Comparison of ENCODE assay signal across 10 mouse cellular contexts in genomic region chr1:151154131-151154530, GRCm38 (mm10). TPM values are rescaled to one million over a fixed set of nuclear protein-coding genes. Genes with fewer than 3 reads are reported as not detected.
DNase-seq lines count a peak whose midpoint lies in the region; ATAC-seq and TF ChIP-seq lines count a peak whose summit lies in the region.
"Not testable (repeated sequence)": the region's sequence is repeated elsewhere in the genome, so short reads cannot be mapped to it uniquely, and the experiment has no call there.
"Had no signal": no experiment of that assay in that cellular context is flagged by ENCODE, and none has a peak within 500 bp of the region (broad histone marks: within the 10 kb centered on the region; RNA-seq: fewer than 3 reads in every experiment).

No protein-coding gene starts in this region.

- not testable (repeated sequence) for H3K4me2 ChIP-seq in heart, embryonic 13.5 days; heart, embryonic 15.5 days

- not testable (repeated sequence) for TF ChIP-seq CTCF in kidney, adult 2 months (conservative IDR thresholded peaks at IDR 0.05; ENCODE audit: insufficient read depth, insufficient read length, low read depth, low read length)

- not testable (repeated sequence) for H3K27me3 ChIP-seq in heart, embryonic 13.5 days (replicated peaks); heart, embryonic 15.5 days; kidney, adult 2 months (replicated peaks; ENCODE audit: control insufficient read depth, insufficient read depth, low read length)

- H3K36me3 ChIP-seq in heart, embryonic 13.5 days; heart, embryonic 15.5 days; kidney, adult 2 months (ENCODE audit: control insufficient read depth, insufficient read depth, low read length): not testable (repeated sequence)

- WGBS in heart, embryonic 13.5 days = 81% methylated on average over 9 of the region's 9 CpGs
- 84% methylated on average over 9 of the region's 9 CpGs for WGBS in heart, embryonic 15.5 days
- 51% methylated on average over 9 of the region's 9 CpGs for WGBS in kidney, adult 2 months

- not testable (repeated sequence) for H3K9me3 ChIP-seq in heart, embryonic 13.5 days; heart, embryonic 15.5 days (replicated peaks)

- not testable (repeated sequence) for TF ChIP-seq POLR2A in kidney, adult 2 months (IDR thresholded peaks at IDR 0.05; ENCODE audit: low read depth, low read length)

- not testable (repeated sequence) for H3K4me3 ChIP-seq in heart, embryonic 13.5 days; heart, embryonic 15.5 days
- H3K4me3 ChIP-seq in kidney, adult 2 months (ENCODE audit: insufficient read depth, low read depth, low read length) = peak overlapping the region; percentile 58

- not testable (repeated sequence) for H3K9ac ChIP-seq in heart, embryonic 13.5 days; heart, embryonic 15.5 days

- not testable (repeated sequence) for ATAC-seq in heart, embryonic 13.5 days (ENCODE audit: extremely low read depth, insufficient number of reproducible peaks, low FRiP score, low TSS enrichment); heart, embryonic 15.5 days (replicated peaks; ENCODE audit: insufficient number of reproducible peaks, insufficient read depth, low FRiP score, low read depth)

- 0 out of 2 replicates have a peak overlapping the region, but pooled peaks have one; percentile 55 for H3K27ac ChIP-seq in heart, embryonic 13.5 days (replicated peaks)
- 0 out of 2 replicates have a peak overlapping the region, but pooled peaks have one; percentile 76 for H3K27ac ChIP-seq in heart, embryonic 15.5 days
- H3K27ac ChIP-seq in kidney, adult 2 months (ENCODE audit: insufficient read depth, low read depth, low read length) = peak overlapping the region; percentile 99

- peaks cover 49% of the 10 kb centered on the region for H3K4me1 ChIP-seq in heart, embryonic 13.5 days
- peaks cover 16% of the 10 kb centered on the region for H3K4me1 ChIP-seq in heart, embryonic 15.5 days (replicated peaks)
- H3K4me1 ChIP-seq in kidney, adult 2 months (ENCODE audit: control insufficient read depth, insufficient read depth, low read length) = peaks cover 30% of the 10 kb centered on the region; the same call in 1 of the 2 replicates

- peak; percentile 55 for DNase-seq in kidney, adult 2 months
- peak; percentile 59 for DNase-seq in kidney, adult 9 months

RNA-seq across cellular contexts. Expression of gene Gm47985, which starts 28.2 kb away (rescaled TPM):
- polyA plus RNA-seq in heart, embryonic 13.5 days (2015; fragmentation: Nextera tagmentation; extraction: Ambion mirVana) = 0.69 and 2.6 TPM in 2 replicates
- polyA plus RNA-seq in heart, embryonic 15.5 days (2015; fragmentation: Nextera tagmentation; extraction: Ambion mirVana) = 0.09 TPM in 1 of 2 replicates, not detected in the other
- polyA plus RNA-seq in kidney, adult 2 months (2012; rRNA removed) = not detected in 2 replicates
- polyA plus RNA-seq: activated CD4-positive, CD25-positive, alpha-beta regulatory T cell, adult 4 months; adrenal gland, adult 2 months; brain, embryonic 14.5 days; CD4-positive, CD25-positive, alpha-beta regulatory T cell, adult 4 months; Patski had no signal

RNA-seq across cellular contexts. Expression of gene Gm8947, which starts 38.0 kb away (rescaled TPM):
- polyA plus RNA-seq in heart, embryonic 13.5 days (2015; fragmentation: Nextera tagmentation; extraction: Ambion mirVana) = 0.17 and 0.37 TPM in 2 replicates
- polyA plus RNA-seq in heart, embryonic 15.5 days (2015; fragmentation: Nextera tagmentation; extraction: Ambion mirVana) = not detected in 2 replicates
- 0.31 and 0.54 TPM in 2 replicates for polyA plus RNA-seq in kidney, adult 2 months (2012; rRNA removed)
- polyA plus RNA-seq: activated CD4-positive, CD25-positive, alpha-beta regulatory T cell, adult 4 months; adrenal gland, adult 2 months; brain, embryonic 14.5 days; CD4-positive, CD25-positive, alpha-beta regulatory T cell, adult 4 months; Patski had no signal

RNA-seq across cellular contexts. Expression of gene Gm47995, which starts 44.1 kb away (rescaled TPM):
- polyA plus RNA-seq in heart, embryonic 13.5 days (2015; fragmentation: Nextera tagmentation; extraction: Ambion mirVana) = not detected in 2 replicates
- not detected in 2 replicates for polyA plus RNA-seq in heart, embryonic 15.5 days (2015; fragmentation: Nextera tagmentation; extraction: Ambion mirVana)
- not detected in 2 replicates for polyA plus RNA-seq in kidney, adult 2 months (2012; rRNA removed)
- polyA plus RNA-seq: activated CD4-positive, CD25-positive, alpha-beta regulatory T cell, adult 4 months; adrenal gland, adult 2 months; brain, embryonic 14.5 days; CD4-positive, CD25-positive, alpha-beta regulatory T cell, adult 4 months; Patski had no signal

RNA-seq across cellular contexts. Expression of gene 3110040M04Rik, which starts 49.8 kb away (rescaled TPM):
- polyA plus RNA-seq in heart, embryonic 13.5 days (2015; fragmentation: Nextera tagmentation; extraction: Ambion mirVana) = 0.18 TPM in 1 of 2 replicates, not detected in the other
- polyA plus RNA-seq in heart, embryonic 15.5 days (2015; fragmentation: Nextera tagmentation; extraction: Ambion mirVana) = not detected in 2 replicates
- 0.13 and 0.19 TPM in 2 replicates for polyA plus RNA-seq in kidney, adult 2 months (2012; rRNA removed)
- polyA plus RNA-seq: activated CD4-positive, CD25-positive, alpha-beta regulatory T cell, adult 4 months; adrenal gland, adult 2 months; brain, embryonic 14.5 days; C2C12; CD4-positive, CD25-positive, alpha-beta regulatory T cell, adult 4 months; Patski had no signal

RNA-seq across cellular contexts. Expression of gene Gm47996, which starts 55.8 kb away (rescaled TPM):
- not detected in 2 replicates for polyA plus RNA-seq in heart, embryonic 13.5 days (2015; fragmentation: Nextera tagmentation; extraction: Ambion mirVana)
- not detected in 2 replicates for polyA plus RNA-seq in heart, embryonic 15.5 days (2015; fragmentation: Nextera tagmentation; extraction: Ambion mirVana)
- polyA plus RNA-seq in kidney, adult 2 months (2012; rRNA removed) = not detected in 2 replicates
- polyA plus RNA-seq: activated CD4-positive, CD25-positive, alpha-beta regulatory T cell, adult 4 months; adrenal gland, adult 2 months; C2C12; CD4-positive, CD25-positive, alpha-beta regulatory T cell, adult 4 months; Patski had no signal
